Mouse (Mus musculus) G1E (cell line): ENCODE data around the gene Smyd4.

Experiments
- CTCF ChIP-seq: IDR thresholded peaks from 2 replicates; pipeline ENCODE4 v1.5.1; 2012; ENCODE audit warnings: low read depth, low read length, inconsistent platforms, mixed read lengths
- GATA1 ChIP-seq: IDR thresholded peaks from 2 replicates; pipeline ENCODE4 v1.6.1; 2012; ENCODE audit warnings: borderline replicate concordance, low read length, inconsistent platforms, mixed read lengths
- GATA2 ChIP-seq: IDR thresholded peaks from 2 replicates; pipeline ENCODE4 v1.6.1; 2012; ENCODE audit warnings: low read depth, low read length, inconsistent platforms, borderline replicate concordance
- POLR2AphosphoS5 ChIP-seq: IDR thresholded peaks from 2 replicates; pipeline ENCODE4 v1.6.1; 2012; ENCODE audit warnings: low read depth, low read length, inconsistent platforms; ENCODE audit not compliant: insufficient replicate concordance
- TAL1 ChIP-seq: conservative IDR thresholded peaks from 2 replicates; pipeline ENCODE4 v1.6.1; 2012; ENCODE audit warnings: low read depth, low read length, inconsistent platforms, mixed read lengths

DNA sequence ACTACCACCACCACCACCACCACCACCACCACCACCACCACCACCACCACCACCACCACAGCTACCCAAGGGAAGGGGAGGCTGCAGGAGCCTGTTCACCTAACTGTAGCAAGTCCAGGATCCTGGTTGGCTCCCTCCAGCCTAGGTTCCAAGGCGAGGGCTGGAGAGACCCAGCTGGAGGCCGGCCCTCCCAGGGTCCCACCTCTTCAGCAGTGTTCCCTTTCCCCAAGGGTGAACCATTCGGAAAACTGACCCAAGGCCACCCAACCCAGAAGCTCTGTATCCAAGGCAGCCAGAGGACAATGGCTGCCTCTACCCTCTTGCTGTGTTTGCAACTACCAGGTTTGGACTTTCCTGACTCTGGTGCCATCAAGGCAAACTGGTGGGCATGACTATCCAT lies 91.7 kb downstream of the Smyd4 start:
- TF ChIP-seq TAL1 = no peak
- no peak for TF ChIP-seq GATA2
- no peak for TF ChIP-seq GATA1
- no peak for TF ChIP-seq CTCF
- no peak for TF ChIP-seq POLR2AphosphoS5
